Mouse (Mus musculus): ENCODE results near the gene Scrn1. TPM values are rescaled to one million over a fixed set of nuclear protein-coding genes. Genes with fewer than 3 reads are reported as not detected.

The Scrn1 gene
- total and polyA plus RNA-seq, 2 experiments from 2014 or later = 113 to 127 TPM

- no peak for TF ChIP-seq CTCF (IDR thresholded peaks at IDR 0.05)
- DNase-seq (ENCODE audit: low spot score) (no peak), ATAC-seq (ENCODE audit: low FRiP score) (no peak)
- WGBS = 88% methylated on average over 3 of the region's 3 CpGs
- H3K9ac ChIP-seq (replicated peaks; ENCODE audit: low read length, poor library complexity, severe bottlenecking) = no peak overlapping the region
- no peaks in the 10 kb centered on the region for H3K4me1 ChIP-seq (ENCODE audit: insufficient read depth, low read length)
- no peak overlapping the region for H3K4me3 ChIP-seq (ENCODE audit: low read depth, low read length)
- no peaks in the 10 kb centered on the region for H3K27me3 ChIP-seq (ENCODE audit: insufficient read depth, low read length)
- H3K27ac ChIP-seq (ENCODE audit: low read depth, low read length) = no peak overlapping the region
- no peaks in the 10 kb centered on the region for H3K9me3 ChIP-seq (ENCODE audit: low read length)
- H3K4me2 ChIP-seq (ENCODE audit: low read depth, low read length, poor library complexity, severe bottlenecking) = no peak overlapping the region
- no peaks in the 10 kb centered on the region for H3K36me3 ChIP-seq (ENCODE audit: insufficient read depth, low read length)
Observed at GRCm38 (mm10) chr6:54597711-54598110, 31.4 kb upstream of the Scrn1 start.

GRCm38 (mm10) chr6:54597208-54597607 lies 30.9 kb upstream of the Scrn1 start, which contains the start of gene Fkbp14:
Gene Fkbp14 (minus strand): TSS chr6:54597308.
- DNase-seq (ENCODE audit: low spot score) (no peak), ATAC-seq (ENCODE audit: low FRiP score) (no peak)
- no peaks in the 10 kb centered on the region for H3K36me3 ChIP-seq (ENCODE audit: insufficient read depth, low read length)
- WGBS = 80% methylated on average over 4 of the region's 4 CpGs
- no peak within 1 kb of the TSS for H3K27ac ChIP-seq (ENCODE audit: low read depth, low read length)
- no peak within 1 kb of the TSS for H3K9ac ChIP-seq (replicated peaks; ENCODE audit: low read length, poor library complexity, severe bottlenecking)
- H3K4me1 ChIP-seq (ENCODE audit: insufficient read depth, low read length) = no peaks in the 10 kb centered on the region
- H3K9me3 ChIP-seq (ENCODE audit: low read length) = no peaks in the 10 kb centered on the region
- H3K4me3 ChIP-seq (ENCODE audit: low read depth, low read length) = peak within 1 kb of the TSS; percentile 83
- H3K27me3 ChIP-seq (ENCODE audit: insufficient read depth, low read length) = no peaks in the 10 kb centered on the region
- peak within 1 kb of the TSS; percentile 81 for H3K4me2 ChIP-seq (ENCODE audit: low read depth, low read length, poor library complexity, severe bottlenecking)
- no peak for TF ChIP-seq CTCF (IDR thresholded peaks at IDR 0.05)

GRCm38 (mm10) chr6:54595330-54595878 lies 29.1 kb upstream of the Scrn1 start:
- WGBS = 1% methylated on average over 44 of the region's 48 CpGs
- Histone ChIP-seq H3K9ac (replicated peaks; ENCODE audit: low read length, poor library complexity, severe bottlenecking) (peak overlapping the region; percentile 78), H3K9me3 (ENCODE audit: low read length) (no peaks in the 10 kb centered on the region), H3K27ac (ENCODE audit: low read depth, low read length) (peak overlapping the region; percentile 34), H3K36me3 (ENCODE audit: insufficient read depth, low read length) (no peaks in the 10 kb centered on the region), H3K4me1 (ENCODE audit: insufficient read depth, low read length) (no peaks in the 10 kb centered on the region), H3K27me3 (ENCODE audit: insufficient read depth, low read length) (no peaks in the 10 kb centered on the region), H3K4me3 (ENCODE audit: low read depth, low read length) (peak overlapping the region; percentile 83), H3K4me2 (ENCODE audit: low read depth, low read length, poor library complexity, severe bottlenecking) (peak overlapping the region; percentile 81)
- DNase-seq (ENCODE audit: low spot score) (no peak), ATAC-seq (ENCODE audit: low FRiP score) (no peak)
- TF ChIP-seq CTCF (IDR thresholded peaks at IDR 0.05) = no peak

- WGBS = 0% methylated on average over 27 of the region's 49 CpGs
- DNase-seq (ENCODE audit: low spot score) (peak; percentile 95), ATAC-seq (ENCODE audit: low FRiP score) (peak; percentile 94)
- peak within 1 kb of the TSS; percentile 83 for H3K4me3 ChIP-seq (ENCODE audit: low read depth, low read length)
- H3K9ac ChIP-seq (replicated peaks; ENCODE audit: low read length, poor library complexity, severe bottlenecking) = peak within 1 kb of the TSS; percentile 78
- H3K9me3 ChIP-seq (ENCODE audit: low read length) = no peaks in the 10 kb centered on the region
- H3K4me1 ChIP-seq (ENCODE audit: insufficient read depth, low read length) = no peaks in the 10 kb centered on the region
- H3K27ac ChIP-seq (ENCODE audit: low read depth, low read length) = peak within 1 kb of the TSS; percentile 34
- peak within 1 kb of the TSS; percentile 81 for H3K4me2 ChIP-seq (ENCODE audit: low read depth, low read length, poor library complexity, severe bottlenecking)
- TF ChIP-seq CTCF (IDR thresholded peaks at IDR 0.05) = no peak; the same call in none of the 2 replicates
- no peaks in the 10 kb centered on the region for H3K27me3 ChIP-seq (ENCODE audit: insufficient read depth, low read length)
- no peaks in the 10 kb centered on the region for H3K36me3 ChIP-seq (ENCODE audit: insufficient read depth, low read length)
Observed at GRCm38 (mm10) chr6:54594469-54595329, 28.4 kb upstream of the Scrn1 start, which contains the start of gene Plekha8. Gene Plekha8 (plus strand): TSS chr6:54595111.

- Histone ChIP-seq H3K36me3 (ENCODE audit: insufficient read depth, low read length) (no peaks in the 10 kb centered on the region), H3K4me3 (ENCODE audit: low read depth, low read length) (peak overlapping the region; percentile 54), H3K27ac (ENCODE audit: low read depth, low read length) (no peak overlapping the region), H3K4me1 (ENCODE audit: insufficient read depth, low read length) (no peaks in the 10 kb centered on the region), H3K9me3 (ENCODE audit: low read length) (no peaks in the 10 kb centered on the region), H3K9ac (replicated peaks; ENCODE audit: low read length, poor library complexity, severe bottlenecking) (peak overlapping the region; percentile 54; the same call in 1 of the 2 replicates), H3K27me3 (ENCODE audit: insufficient read depth, low read length) (no peaks in the 10 kb centered on the region), H3K4me2 (ENCODE audit: low read depth, low read length, poor library complexity, severe bottlenecking) (peak overlapping the region; percentile 52)
- no peak for TF ChIP-seq CTCF (IDR thresholded peaks at IDR 0.05)
- WGBS = 61% methylated on average over 8 of the region's 8 CpGs
- DNase-seq (ENCODE audit: low spot score) = no peak
- ATAC-seq (ENCODE audit: low FRiP score) = no peak
Observed at GRCm38 (mm10) chr6:54593766-54594468, 27.6 kb upstream of the Scrn1 start.
